Mouse (Mus musculus) megakaryocyte, embryonic 14.5 days (primary cell): ENCODE results near the gene Zbtb8os.

Source experiments
- FLI1 ChIP-seq: IDR thresholded peaks from 2 replicates; pipeline ENCODE4 v1.6.1; 2012; ENCODE audit warnings: low read length, inconsistent platforms, mixed read lengths
- GATA1 ChIP-seq: IDR thresholded peaks from 3 replicates; pipeline ENCODE4 v1.6.1; 2012; ENCODE audit warnings: mixed read lengths, low read length, inconsistent platforms, borderline replicate concordance

GRCm38 (mm10) chr4:129286001-129286682 lies 49.4 kb upstream of the Zbtb8os start:
- no peak for TF ChIP-seq GATA1
- no peak for TF ChIP-seq FLI1
